Mouse (Mus musculus) stomach, postnatal 0 days (tissue): ENCODE results near the gene Glyctk. TPM values are rescaled to one million over a fixed set of nuclear protein-coding genes. Genes with fewer than 3 reads are reported as not detected.
"Not testable (repeated sequence)": the region's sequence is repeated elsewhere in the genome, so short reads cannot be mapped to it uniquely, and the experiment has no call there.

Source experiments
- ATAC-seq: fragments of 200-750 bp; cut with Nextera tagmentation; 2 replicates; pipeline ENCODE4 v1.8.0; 2017; ENCODE audit not compliant: low FRiP score, low TSS enrichment
- DNase-seq: peaks from one replicate; pipeline ENCODE4 v3.0.0-alpha.2; 2016; ENCODE audit warnings: low spot score
- H3K27ac ChIP-seq: fragments of 300-500 bp; sonication (generic); replicated peaks from 2 replicates; pipeline ENCODE4 v1.5.1; 2014; ENCODE audit warnings: mild to moderate bottlenecking, control low read depth
- H3K27me3 ChIP-seq: fragments of 300-500 bp; sonication (generic); 2 replicates; pipeline ENCODE4 v1.6.1; 2014; ENCODE audit warnings: low read length; ENCODE audit not compliant: control insufficient read depth, insufficient read depth
- H3K36me3 ChIP-seq: fragments of 300-500 bp; sonication (generic); 2 replicates; pipeline ENCODE4 v1.6.1; 2014; ENCODE audit warnings: low read length, mixed read lengths; ENCODE audit not compliant: control insufficient read depth, insufficient read depth
- H3K4me1 ChIP-seq: fragments of 300-500 bp; sonication (generic); replicated peaks from 2 replicates; pipeline ENCODE4 v1.6.1; 2014; ENCODE audit warnings: antibody characterized with exemption; ENCODE audit not compliant: control insufficient read depth, insufficient read depth
- H3K4me2 ChIP-seq: fragments of 300-500 bp; sonication (generic); replicated peaks from 2 replicates; pipeline ENCODE4 v1.6.1; 2014; ENCODE audit warnings: low read depth, mild to moderate bottlenecking, control low read depth, moderate library complexity
- H3K4me3 ChIP-seq: fragments of 300-500 bp; sonication (generic); 2 replicates; pipeline ENCODE4 v1.5.1; 2014; ENCODE audit warnings: low read depth, low read length, control low read depth
- H3K9ac ChIP-seq: fragments of 300-500 bp; sonication (generic); 2 replicates; pipeline ENCODE4 v1.6.1; 2014; ENCODE audit warnings: mild to moderate bottlenecking, low read length, control low read depth, mixed read lengths
- H3K9me3 ChIP-seq: fragments of 300-500 bp; sonication (generic); 2 replicates; pipeline ENCODE4 v1.6.1; 2016; ENCODE audit warnings: low read length; ENCODE audit not compliant: control insufficient read depth
- CTCF ChIP-seq: IDR thresholded peaks from 2 replicates; pipeline ENCODE4 v1.5.1; 2016; ENCODE audit warnings: antibody characterized with exemption, low read depth, mild to moderate bottlenecking, moderate library complexity
- EP300 ChIP-seq: optimal IDR thresholded peaks from 2 replicates; pipeline ENCODE3; 2016; ENCODE audit warnings: antibody characterized with exemption
- WGBS: fragments of 180-500 bp; shearing (Covaris S2); extraction: QIAGEN DNeasy Blood & Tissue Kit; methylation state at CpG from one replicate; pipeline ENCODE4 v1.1.7; 2014; 5-methylcytosine and 5-hydroxymethylcytosine counted together
- polyA plus RNA-seq: library from polyadenylated mRNA; unstranded; fragments of >200 nt; fragmentation: Nextera tagmentation; extraction: Ambion mirVana; gene quantifications from 2 replicates; pipeline ENCODE4 v1.2.1, GENCODE M21; 2015

Glyctk gene
- polyA plus RNA-seq, 1 experiment from 2014 or later, result 0.70 TPM

- peak overlapping the region; percentile 94 for H3K4me3 ChIP-seq
- H3K27ac ChIP-seq, result no peak overlapping the region
- H3K27me3 ChIP-seq, result no peaks in the 10 kb centered on the region
- DNase-seq (no peak), ATAC-seq (no peak)
- TF ChIP-seq EP300, result no peak
- no peak for TF ChIP-seq CTCF
- peak overlapping the region; percentile 84 for H3K4me2 ChIP-seq
- H3K4me1 ChIP-seq, result peaks cover 3% of the 10 kb centered on the region
- H3K9me3 ChIP-seq, result no peaks in the 10 kb centered on the region
- 3% methylated on average over 3 of the region's 3 CpGs for WGBS
- 0 out of 2 replicates have a peak, but pooled peaks cover under 1% of the 10 kb centered on the region for H3K36me3 ChIP-seq
- peak overlapping the region; percentile 85; the same call in 1 of the 2 replicates for H3K9ac ChIP-seq
These were observed 14.6 kb upstream of the Glyctk start for GRCm38 (mm10) chr9:106172527-106172926.

GRCm38 (mm10) chr9:106171346-106172158 lies 13.6 kb upstream of the Glyctk start:
- DNase-seq, result peak; percentile 69
- no peaks in the 10 kb centered on the region for H3K36me3 ChIP-seq
- ATAC-seq, result peak; percentile 50
- peaks cover 3% of the 10 kb centered on the region for H3K4me1 ChIP-seq
- WGBS, result under 1% methylated on average over 30 of the region's 30 CpGs
- TF ChIP-seq CTCF (0 out of 2 replicates have a peak, but pooled peaks have one; percentile 0), EP300 (no peak)
- no peaks in the 10 kb centered on the region for H3K9me3 ChIP-seq
- peak overlapping the region; percentile 85 for H3K9ac ChIP-seq
- peak overlapping the region; percentile 94 for H3K4me3 ChIP-seq
- no peaks in the 10 kb centered on the region for H3K27me3 ChIP-seq
- peak overlapping the region; percentile 98 for H3K27ac ChIP-seq
- H3K4me2 ChIP-seq, result peak overlapping the region; percentile 84

- peak within 1 kb of the TSS; percentile 85 for H3K9ac ChIP-seq
- peaks cover 3% of the 10 kb centered on the region for H3K4me1 ChIP-seq
- H3K27me3 ChIP-seq, result no peaks in the 10 kb centered on the region
- H3K9me3 ChIP-seq, result no peaks in the 10 kb centered on the region
- DNase-seq, result peak; percentile 98
- peak; percentile 93 for ATAC-seq
- no peaks in the 10 kb centered on the region for H3K36me3 ChIP-seq
- peak within 1 kb of the TSS; percentile 94 for H3K4me3 ChIP-seq
- H3K27ac ChIP-seq, result peak within 1 kb of the TSS; percentile 98
- TF ChIP-seq EP300, result no peak
- TF ChIP-seq CTCF, result no peak
- peak within 1 kb of the TSS; percentile 84 for H3K4me2 ChIP-seq
- under 1% methylated on average over 51 of the region's 81 CpGs for WGBS
These were observed 12.8 kb upstream of the Glyctk start, which contains the start of gene Wdr82 for GRCm38 (mm10) chr9:106170556-106171345. Gene Wdr82, plus strand, starts transcription at chr9:106170928.

DNA sequence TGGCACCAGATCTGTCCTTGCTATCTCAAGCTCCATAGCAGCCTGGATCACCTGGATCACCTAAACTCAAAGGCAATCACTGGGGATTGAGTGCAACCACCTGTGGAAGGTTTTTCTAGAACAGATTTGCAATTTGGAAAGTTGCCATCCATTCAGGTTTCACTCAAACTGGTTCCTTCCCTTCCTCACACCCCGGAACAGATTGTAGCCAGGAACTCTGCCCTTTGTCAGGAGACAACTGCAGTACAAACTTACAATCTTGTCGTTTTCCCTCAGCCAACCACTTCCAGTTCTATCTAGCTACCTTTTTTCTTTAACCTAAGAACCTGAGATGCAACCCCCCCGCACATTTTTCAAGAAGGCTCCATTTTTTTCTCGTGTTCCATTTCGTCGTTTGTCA lies 12.0 kb upstream of the Glyctk start:
- Histone ChIP-seq H3K4me2 (peak overlapping the region; percentile 84), H3K4me3 (no peak overlapping the region), H3K36me3 (no peaks in the 10 kb centered on the region), H3K27ac (no peak overlapping the region), H3K4me1 (peaks cover 3% of the 10 kb centered on the region), H3K9ac (no peak overlapping the region), H3K9me3 (no peaks in the 10 kb centered on the region), H3K27me3 (no peaks in the 10 kb centered on the region)
- TF ChIP-seq CTCF, result no peak
- DNase-seq, result no peak
- WGBS, result 35% methylated on average over 6 of the region's 6 CpGs
- no peak for ATAC-seq

GRCm38 (mm10) chr9:106169006-106169405 lies 11.1 kb upstream of the Glyctk start:
- ATAC-seq, H3K27ac ChIP-seq, H3K27me3 ChIP-seq, H3K4me3 ChIP-seq, H3K9me3 ChIP-seq, H3K36me3 ChIP-seq, H3K4me2 ChIP-seq, H3K4me1 ChIP-seq, DNase-seq, H3K9ac ChIP-seq: not testable (repeated sequence)
- WGBS, result 56% methylated on average over 1 of the region's 1 CpGs
- TF ChIP-seq CTCF, result 0 out of 2 replicates have a peak, but pooled peaks have one; percentile 7

DNA sequence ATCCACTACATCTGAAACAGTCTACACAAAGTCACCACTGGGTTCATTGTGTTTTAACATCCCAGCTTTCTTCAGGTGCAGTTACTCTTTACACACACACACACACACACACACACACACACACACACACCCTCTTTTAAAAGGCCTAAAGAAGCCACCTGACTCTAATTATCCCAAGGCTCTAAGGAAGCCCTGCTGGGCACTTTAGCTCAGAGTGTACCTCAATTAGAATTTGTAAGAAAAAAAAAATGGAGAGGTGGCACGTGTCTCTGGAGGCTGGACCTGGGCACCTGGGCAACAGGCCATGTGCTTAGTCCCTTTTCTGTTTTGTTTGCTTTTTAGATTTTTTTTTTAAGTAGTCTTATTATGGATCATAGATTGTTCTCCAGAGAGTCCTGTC lies 9.8 kb upstream of the Glyctk start:
- WGBS, result 61% methylated on average over 1 of the region's 1 CpGs
- ATAC-seq, result no peak
- H3K9me3 ChIP-seq, result no peaks in the 10 kb centered on the region
- H3K27ac ChIP-seq, result no peak overlapping the region
- H3K27me3 ChIP-seq, result no peaks in the 10 kb centered on the region
- peak; percentile 48 for DNase-seq
- H3K9ac ChIP-seq, result no peak overlapping the region
- no peak for TF ChIP-seq EP300
- no peak for TF ChIP-seq CTCF
- H3K4me3 ChIP-seq, result no peak overlapping the region
- no peaks in the 10 kb centered on the region for H3K36me3 ChIP-seq
- H3K4me1 ChIP-seq, result no peaks in the 10 kb centered on the region
- H3K4me2 ChIP-seq, result no peak overlapping the region
